Mouse (Mus musculus): Measurements from ENCODE around the gene Cdx2.

Cdx2 gene

DNA sequence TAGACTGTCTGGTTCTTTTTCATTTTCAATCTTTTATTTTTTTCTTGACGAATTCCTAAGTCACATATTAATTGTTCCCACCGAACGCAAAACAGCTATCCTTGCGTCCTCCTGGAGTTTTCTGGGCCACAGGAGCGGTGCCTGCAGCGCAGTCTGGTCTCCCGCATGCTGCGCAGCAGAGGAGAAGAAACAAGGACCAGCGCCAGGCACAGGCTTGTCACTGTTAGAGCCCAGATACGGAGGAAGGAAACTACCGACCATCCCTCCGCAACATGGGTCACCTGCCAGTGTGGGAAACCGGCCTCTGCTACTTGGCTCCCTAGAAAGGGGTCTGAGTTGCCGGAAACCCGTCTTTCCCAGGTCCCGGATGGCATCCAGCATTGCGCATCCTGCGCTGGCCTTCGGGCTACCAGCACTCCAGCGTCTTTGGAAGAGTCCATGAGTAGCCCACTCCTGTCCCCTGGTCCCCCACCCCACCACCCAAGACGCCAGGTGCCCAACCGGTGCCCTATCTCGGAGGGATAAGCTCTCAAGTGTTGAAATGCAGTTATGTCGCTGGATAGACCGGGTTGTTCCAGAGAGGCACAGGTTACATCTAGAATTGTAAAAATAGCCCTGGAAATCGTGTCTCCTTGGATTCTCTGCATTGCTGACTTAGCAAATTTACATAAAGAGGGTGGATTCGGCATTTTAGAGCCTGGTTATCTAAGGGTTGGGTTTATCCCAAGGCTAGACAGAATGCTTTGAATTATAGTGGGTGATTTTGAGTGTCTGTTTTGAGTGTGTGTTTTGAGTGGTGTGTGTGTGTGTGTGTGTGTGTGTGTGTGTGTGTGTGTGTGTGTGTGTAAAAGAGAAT is 6.0 kb upstream of the Cdx2 start:
- Histone ChIP-seq H3K4me3 (replicated peaks; ENCODE audit: low read length) (no peak overlapping the region), H3K36me3 (ENCODE audit: insufficient read depth, low read length) (no peaks in the 10 kb centered on the region), H3K4me1 (replicated peaks; ENCODE audit: low read depth, low read length) (peaks cover 29% of the 10 kb centered on the region), H3K9me3 (ENCODE audit: low read length) (no peaks in the 10 kb centered on the region), H3K27me3 (ENCODE audit: insufficient read depth, low read length) (peaks cover 99% of the 10 kb centered on the region)
- TF ChIP-seq CTCF (conservative IDR thresholded peaks at IDR 0.05; ENCODE audit: low read length) (no peak), NANOG (IDR thresholded peaks at IDR 0.05; ENCODE audit: borderline replicate concordance, low read length) (no peak), POU5F1 (IDR thresholded peaks at IDR 0.05; ENCODE audit: borderline replicate concordance, low read length) (no peak)

- Histone ChIP-seq H3K4me3 (replicated peaks; ENCODE audit: low read length) (no peak overlapping the region), H3K9me3 (ENCODE audit: low read length) (no peaks in the 10 kb centered on the region), H3K36me3 (ENCODE audit: insufficient read depth, low read length) (no peaks in the 10 kb centered on the region), H3K27me3 (ENCODE audit: insufficient read depth, low read length) (peaks cover 99% of the 10 kb centered on the region), H3K4me1 (replicated peaks; ENCODE audit: low read depth, low read length) (peaks cover 37% of the 10 kb centered on the region)
- no peak for TF ChIP-seq POU5F1 (IDR thresholded peaks at IDR 0.05; ENCODE audit: borderline replicate concordance, low read length)
- no peak for TF ChIP-seq CTCF (conservative IDR thresholded peaks at IDR 0.05; ENCODE audit: low read length)
- TF ChIP-seq NANOG (IDR thresholded peaks at IDR 0.05; ENCODE audit: borderline replicate concordance, low read length), result no peak
Observed at GRCm38 (mm10) chr5:147309786-147310185, 2.7 kb upstream of the Cdx2 start.

DNA sequence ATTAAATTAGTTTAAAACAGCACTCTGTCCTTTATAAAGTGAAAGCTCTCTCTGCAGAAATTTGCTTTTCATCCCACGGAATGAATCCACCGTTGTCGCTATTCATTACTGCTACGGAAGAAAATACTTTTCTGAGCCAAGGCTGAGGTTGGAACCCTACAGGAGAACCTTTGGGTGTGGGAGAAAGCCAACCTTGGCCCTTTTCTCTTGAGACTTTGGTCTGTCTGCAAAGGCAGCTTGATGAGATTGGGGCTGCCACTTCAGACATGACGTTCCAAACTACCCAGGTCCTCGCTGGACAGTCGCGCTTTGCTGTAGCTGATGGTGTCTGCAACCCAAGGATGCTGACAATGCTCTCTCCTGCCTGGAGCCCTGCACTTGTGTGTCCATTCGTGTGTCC is 1.4 kb upstream of the Cdx2 start:
- Histone ChIP-seq H3K27me3 (ENCODE audit: insufficient read depth, low read length) (peaks cover 99% of the 10 kb centered on the region), H3K4me1 (replicated peaks; ENCODE audit: low read depth, low read length) (peaks cover 46% of the 10 kb centered on the region)
- TF ChIP-seq NANOG (IDR thresholded peaks at IDR 0.05; ENCODE audit: borderline replicate concordance, low read length), result no peak
- no peak for TF ChIP-seq POU5F1 (IDR thresholded peaks at IDR 0.05; ENCODE audit: borderline replicate concordance, low read length)
- no peak for TF ChIP-seq CTCF (conservative IDR thresholded peaks at IDR 0.05; ENCODE audit: low read length)

DNA sequence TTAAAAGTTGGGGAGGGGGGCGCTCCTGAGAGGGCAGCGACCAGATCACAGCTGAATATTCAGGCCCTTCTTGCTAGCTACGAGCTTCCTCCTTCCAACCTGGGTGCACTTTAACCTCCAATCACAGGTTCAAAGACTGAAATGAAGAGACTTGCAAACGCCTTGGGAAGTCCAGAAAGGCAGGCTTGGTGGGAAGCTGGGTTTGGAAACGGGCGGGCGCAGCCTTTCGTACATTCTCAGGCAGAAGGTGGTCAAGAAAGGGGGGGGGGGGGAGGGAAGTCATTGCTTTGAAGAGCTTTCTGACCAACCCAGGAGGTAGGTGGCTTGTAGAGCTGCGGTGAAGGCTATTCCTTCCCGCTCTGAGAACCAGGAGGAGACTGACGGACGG is 322 bp upstream of the Cdx2 start:
- Histone ChIP-seq H3K27me3 (ENCODE audit: insufficient read depth, low read length) (peaks cover 100% of the 10 kb centered on the region), H3K4me3 (replicated peaks; ENCODE audit: low read length) (peak overlapping the region; percentile 71), H3K9me3 (ENCODE audit: low read length) (no peaks in the 10 kb centered on the region), H3K36me3 (ENCODE audit: insufficient read depth, low read length) (no peaks in the 10 kb centered on the region), H3K4me1 (replicated peaks; ENCODE audit: low read depth, low read length) (peaks cover 39% of the 10 kb centered on the region)
- TF ChIP-seq POU5F1 (IDR thresholded peaks at IDR 0.05; ENCODE audit: borderline replicate concordance, low read length) (0 out of 2 replicates have a peak, but pooled peaks have one; percentile 44), CTCF (conservative IDR thresholded peaks at IDR 0.05; ENCODE audit: low read length) (no peak), NANOG (IDR thresholded peaks at IDR 0.05; ENCODE audit: borderline replicate concordance, low read length) (no peak)

More for the DNA sequence above, 1.4 kb upstream of the Cdx2 start:
- H3K9me3 ChIP-seq (ENCODE audit: low read length), result no peaks in the 10 kb centered on the region
- H3K36me3 ChIP-seq (ENCODE audit: insufficient read depth, low read length), result no peaks in the 10 kb centered on the region
- H3K4me3 ChIP-seq (replicated peaks; ENCODE audit: low read length), result no peak overlapping the region

DNA sequence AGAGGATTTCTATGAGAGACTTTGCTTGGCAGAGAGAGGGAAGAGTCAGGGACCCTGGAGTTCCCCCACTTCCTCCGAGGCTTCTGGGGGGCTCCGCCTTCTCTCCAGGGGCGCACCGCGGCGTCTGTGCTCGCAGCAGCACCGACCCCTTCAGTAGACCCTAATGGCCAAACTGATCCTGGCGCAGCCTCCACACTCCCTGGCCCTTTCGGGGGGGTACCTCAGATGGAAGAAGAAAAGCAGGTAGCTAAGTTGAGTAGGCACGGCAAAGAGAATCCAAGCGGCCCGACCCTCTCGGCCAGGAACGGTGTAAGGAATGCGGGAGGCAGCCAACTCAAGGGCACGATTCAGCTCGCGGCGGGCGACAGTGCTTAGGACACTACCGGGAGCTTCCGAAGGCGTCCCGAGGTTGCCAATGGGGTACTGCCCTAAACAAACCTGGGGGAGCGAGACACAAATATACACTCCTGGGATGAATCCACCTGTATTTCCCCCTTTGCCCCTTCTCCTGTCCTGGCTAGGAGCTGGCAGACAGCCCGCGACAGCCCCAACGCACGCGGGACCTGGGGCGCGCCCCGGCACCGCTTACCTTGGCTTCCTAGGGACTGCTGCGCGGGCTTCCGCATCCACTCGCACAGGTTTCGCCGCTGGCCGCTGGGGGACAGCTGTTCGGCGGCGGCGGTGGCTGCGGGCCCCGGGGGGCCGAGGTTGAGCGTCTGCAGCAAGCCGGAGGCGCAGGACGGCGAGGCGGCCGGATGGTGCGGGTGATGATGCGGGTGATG is 1.0 kb downstream of the Cdx2 start:
- peak overlapping the region; percentile 71 for H3K4me3 ChIP-seq (replicated peaks; ENCODE audit: low read length)
- TF ChIP-seq NANOG (IDR thresholded peaks at IDR 0.05; ENCODE audit: borderline replicate concordance, low read length) (no peak), POU5F1 (IDR thresholded peaks at IDR 0.05; ENCODE audit: borderline replicate concordance, low read length) (no peak), CTCF (conservative IDR thresholded peaks at IDR 0.05; ENCODE audit: low read length) (no peak)

GRCm38 (mm10) chr5:147305166-147305565 is 1.9 kb downstream of the Cdx2 start:
- no peak for TF ChIP-seq NANOG (IDR thresholded peaks at IDR 0.05; ENCODE audit: borderline replicate concordance, low read length)
- no peak for TF ChIP-seq CTCF (conservative IDR thresholded peaks at IDR 0.05; ENCODE audit: low read length)
- no peak; the same call in 1 of the 2 replicates for TF ChIP-seq POU5F1 (IDR thresholded peaks at IDR 0.05; ENCODE audit: borderline replicate concordance, low read length)
- H3K27me3 ChIP-seq (ENCODE audit: insufficient read depth, low read length), result peaks cover 100% of the 10 kb centered on the region
- no peaks in the 10 kb centered on the region for H3K9me3 ChIP-seq (ENCODE audit: low read length)
- H3K36me3 ChIP-seq (ENCODE audit: insufficient read depth, low read length), result no peaks in the 10 kb centered on the region
- peaks cover 58% of the 10 kb centered on the region for H3K4me1 ChIP-seq (replicated peaks; ENCODE audit: low read depth, low read length)
- peak overlapping the region; percentile 71 for H3K4me3 ChIP-seq (replicated peaks; ENCODE audit: low read length)

More for the DNA sequence above, 1.0 kb downstream of the Cdx2 start:
- no peaks in the 10 kb centered on the region for H3K36me3 ChIP-seq (ENCODE audit: insufficient read depth, low read length)
- peaks cover 100% of the 10 kb centered on the region for H3K27me3 ChIP-seq (ENCODE audit: insufficient read depth, low read length)
- H3K9me3 ChIP-seq (ENCODE audit: low read length), result no peaks in the 10 kb centered on the region
- peaks cover 50% of the 10 kb centered on the region for H3K4me1 ChIP-seq (replicated peaks; ENCODE audit: low read depth, low read length)

GRCm38 (mm10) chr5:147304276-147305155 is 2.6 kb downstream of the Cdx2 start:
- H3K36me3 ChIP-seq (ENCODE audit: insufficient read depth, low read length), result no peaks in the 10 kb centered on the region
- peaks cover 64% of the 10 kb centered on the region for H3K4me1 ChIP-seq (replicated peaks; ENCODE audit: low read depth, low read length)
- no peak for TF ChIP-seq CTCF (conservative IDR thresholded peaks at IDR 0.05; ENCODE audit: low read length)
- TF ChIP-seq NANOG (IDR thresholded peaks at IDR 0.05; ENCODE audit: borderline replicate concordance, low read length), result peak; percentile 49; the same call in 1 of the 2 replicates
- H3K9me3 ChIP-seq (ENCODE audit: low read length), result no peaks in the 10 kb centered on the region
- H3K4me3 ChIP-seq (replicated peaks; ENCODE audit: low read length), result peak overlapping the region; percentile 71
- peaks cover 100% of the 10 kb centered on the region for H3K27me3 ChIP-seq (ENCODE audit: insufficient read depth, low read length)

Data from E14TG2a.4 (cell line).